Mouse (Mus musculus): ENCODE results near the gene Atf7ip.
A peak's percentile ranks its signal among the peaks of the same experiment; 100 is the strongest.

Atf7ip gene

DNA sequence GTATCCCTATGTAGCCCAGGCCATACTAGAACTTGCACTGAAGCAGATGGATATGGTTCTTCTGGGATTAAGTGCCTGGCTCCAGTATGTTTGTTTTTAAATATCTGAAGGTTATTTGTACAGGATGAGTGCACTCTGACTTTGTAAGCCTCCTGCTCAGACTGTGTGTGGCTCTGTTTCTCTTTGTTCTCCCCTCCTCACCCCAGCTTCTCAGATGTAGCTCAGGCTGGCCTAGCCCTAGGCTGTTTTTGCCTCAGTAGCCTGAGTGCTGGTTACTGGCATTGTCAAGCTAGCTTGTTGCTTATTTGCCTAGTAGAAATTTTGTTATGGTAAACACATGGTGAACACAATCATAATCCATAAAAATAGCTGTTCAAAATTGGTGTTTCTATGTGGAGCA is 15.7 kb downstream of the Atf7ip start:
- no peak for DNase-seq (ENCODE audit: low spot score in 2 of 2)

DNA sequence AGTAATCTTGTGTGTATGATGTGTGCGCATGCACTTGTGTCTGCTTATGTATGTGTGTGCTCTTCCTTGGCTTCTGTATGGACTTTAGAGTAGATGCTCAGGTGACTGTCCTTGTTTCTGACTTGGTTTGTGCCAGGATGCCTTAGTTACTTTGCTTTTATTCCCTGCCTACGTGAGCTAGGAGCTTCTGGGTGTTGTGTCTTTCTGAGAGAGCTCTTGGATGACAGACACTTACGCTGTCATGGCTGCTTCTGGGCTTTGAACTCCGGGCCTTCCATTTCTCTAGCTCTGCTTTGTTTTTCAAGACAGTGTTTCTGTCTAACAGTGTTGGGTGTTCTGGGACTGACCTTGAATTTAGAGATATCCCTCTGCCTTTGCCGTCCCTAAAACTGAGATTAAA is 16.7 kb downstream of the Atf7ip start:
- no peak for DNase-seq (ENCODE audit: low spot score in 2 of 2)

DNA sequence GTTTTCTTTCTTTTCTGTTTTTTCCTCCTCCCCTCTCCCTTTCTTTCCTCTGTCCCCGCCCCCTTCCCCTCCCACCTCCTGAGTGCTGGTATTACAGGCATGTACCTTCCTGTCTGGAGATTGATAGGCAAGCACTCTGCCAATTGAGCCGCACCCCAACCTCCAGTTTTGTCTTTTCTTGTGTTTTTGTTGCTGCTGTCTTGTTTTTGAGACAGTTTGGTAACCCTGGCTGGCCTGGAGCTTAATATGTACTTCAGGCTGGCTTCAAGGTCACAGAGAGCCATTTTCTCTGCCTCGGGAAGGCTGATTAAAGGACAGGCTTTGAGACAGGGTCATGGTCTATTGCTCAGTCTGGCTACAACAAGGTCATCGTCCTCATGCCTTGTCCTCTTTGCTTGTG is 18.8 kb downstream of the Atf7ip start:
- no peak for DNase-seq (ENCODE audit: low spot score in 2 of 2)

DNA sequence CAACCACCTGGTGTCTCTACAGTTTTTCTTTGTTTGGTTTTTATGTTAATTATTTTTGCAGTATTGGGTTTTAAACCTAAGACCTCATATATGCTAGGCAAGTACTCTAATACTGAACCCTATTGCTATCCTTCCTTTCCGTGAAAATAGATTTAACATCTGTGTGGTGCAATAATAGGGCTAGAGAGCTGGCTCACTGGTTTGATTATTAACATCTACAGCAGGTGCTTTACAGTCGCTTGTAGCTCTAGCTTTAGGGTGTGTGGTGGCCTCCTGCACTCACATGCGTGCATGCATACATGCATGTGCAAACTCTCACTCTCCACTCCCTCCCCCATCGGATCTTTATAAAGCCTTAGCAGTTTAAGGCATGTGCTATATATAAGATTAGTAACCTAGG is 19.6 kb downstream of the Atf7ip start:
- DNase-seq (ENCODE audit: low spot score in 2 of 2) = no peak

DNA sequence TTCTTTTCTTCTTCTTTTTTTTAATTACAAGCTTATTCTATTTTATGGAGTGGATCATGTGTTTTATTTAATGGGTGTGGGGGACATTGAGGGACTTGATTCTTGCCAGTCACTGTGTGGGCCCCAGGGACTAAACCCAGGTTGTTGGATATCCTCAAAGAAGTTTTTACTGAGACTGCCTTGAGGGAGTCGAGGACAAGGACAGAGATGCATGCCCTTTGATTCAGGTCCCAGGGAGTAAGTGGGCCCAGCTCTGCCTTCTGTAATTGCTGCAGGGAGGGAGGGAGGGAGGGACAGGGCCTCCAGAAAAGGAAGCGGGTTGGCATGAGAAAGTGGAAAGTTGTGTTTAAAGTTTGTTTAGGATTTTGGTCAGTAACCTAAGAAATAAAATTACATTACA is 23.2 kb downstream of the Atf7ip start:
- no peak for DNase-seq (ENCODE audit: low spot score in 2 of 2)

DNA sequence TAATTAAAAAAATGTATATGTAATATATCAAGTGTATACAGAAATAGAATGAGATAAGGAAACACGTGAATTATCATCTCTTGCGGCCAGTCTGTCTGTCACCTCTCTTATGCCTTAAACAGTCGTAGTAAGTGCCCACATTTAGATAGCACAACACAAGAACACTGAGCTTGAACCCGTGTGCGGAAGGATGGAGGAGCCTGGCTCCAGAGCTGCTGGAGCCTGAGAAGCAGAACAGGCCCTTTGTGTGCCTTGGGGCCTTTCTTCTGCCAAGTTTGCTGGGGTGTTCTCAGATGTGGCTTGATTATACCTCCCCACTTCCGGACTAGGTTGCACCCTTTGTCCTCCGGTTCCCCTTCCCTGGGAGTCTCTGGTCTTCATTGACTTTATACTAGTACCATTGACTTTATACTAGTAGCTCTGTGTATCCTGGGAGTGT is 25.8 kb downstream of the Atf7ip start:
- no peak for DNase-seq (ENCODE audit: low spot score in 2 of 2)

DNA sequence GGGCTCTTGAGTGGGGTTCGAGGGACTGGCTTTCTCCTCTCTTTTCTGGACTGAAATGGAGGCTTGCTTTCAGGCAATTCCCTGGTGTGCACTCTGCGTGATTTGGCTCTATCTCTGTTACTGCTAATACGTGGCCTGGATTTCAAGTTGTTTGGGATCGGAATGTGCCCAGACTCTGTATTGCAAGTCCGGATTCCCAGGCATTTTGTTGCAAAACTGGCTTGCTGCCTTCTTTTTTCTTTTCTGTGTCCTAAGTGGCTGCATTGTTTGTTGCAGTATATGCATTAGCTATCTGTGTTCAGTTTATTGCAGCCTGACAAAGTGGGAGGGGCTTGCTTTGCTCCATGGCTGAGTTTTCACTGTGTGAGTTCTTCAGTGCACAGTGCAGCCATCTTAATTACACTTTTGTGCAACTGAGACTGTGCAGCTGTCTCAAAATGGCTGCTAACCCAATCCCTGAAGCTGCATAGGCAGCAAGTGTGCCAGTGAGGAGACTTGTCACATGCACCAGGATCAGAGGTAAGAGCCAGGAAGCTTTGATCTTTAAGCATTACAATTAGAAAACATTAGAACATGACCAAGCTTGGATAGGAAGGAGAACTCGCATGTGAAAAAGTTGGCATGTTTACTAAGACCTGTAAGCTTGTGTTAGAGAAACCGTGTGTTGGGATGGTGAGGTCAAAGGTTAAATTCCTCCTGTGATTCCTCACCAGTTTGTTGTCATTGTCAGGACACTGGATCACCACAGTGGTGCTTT is 26.7 kb downstream of the Atf7ip start:
- DNase-seq (ENCODE audit: low spot score in 2 of 2) = peak; percentile 49 to 83

DNA sequence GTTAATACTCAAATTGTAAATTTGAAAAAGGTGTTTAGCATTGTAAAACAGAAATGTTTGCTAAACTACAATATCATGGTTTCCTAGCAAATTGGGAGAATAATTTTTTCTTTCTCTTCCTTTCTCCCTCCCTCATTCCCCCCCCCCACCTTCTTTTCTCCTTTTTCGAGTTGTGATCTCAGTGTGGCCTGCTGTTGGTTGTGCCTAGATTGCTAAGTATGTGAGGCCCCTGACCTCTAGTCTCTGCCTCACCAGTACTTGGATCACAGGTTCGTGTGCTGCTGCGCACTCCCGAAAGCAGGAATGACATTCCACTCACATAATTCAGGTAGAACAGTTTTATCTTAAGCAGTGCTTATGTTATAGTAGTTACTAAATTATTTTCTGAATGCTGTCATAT is 27.8 kb downstream of the Atf7ip start:
- DNase-seq (ENCODE audit: low spot score in 2 of 2) = no peak

DNA sequence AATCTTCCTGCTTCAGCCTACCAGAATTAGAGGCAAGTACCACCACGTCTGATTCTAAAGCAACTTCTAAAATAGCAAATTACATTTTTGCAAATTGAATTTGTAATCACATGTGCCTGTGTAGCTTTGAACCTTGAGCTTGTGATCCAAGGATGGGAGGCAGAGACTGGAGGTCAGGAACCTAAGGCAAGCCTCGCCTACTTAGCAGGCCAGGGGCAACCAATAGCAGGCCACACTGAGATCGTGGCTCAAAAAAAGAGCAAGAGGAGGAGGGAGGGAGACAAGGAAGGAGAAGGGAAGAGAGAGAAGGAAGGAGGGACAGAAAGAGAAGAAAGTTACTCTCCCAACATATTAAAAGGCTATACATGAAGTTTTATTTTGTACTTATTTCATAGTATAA is 28.5 kb downstream of the Atf7ip start:
- no peak for DNase-seq (ENCODE audit: low spot score in 2 of 2)

DNA sequence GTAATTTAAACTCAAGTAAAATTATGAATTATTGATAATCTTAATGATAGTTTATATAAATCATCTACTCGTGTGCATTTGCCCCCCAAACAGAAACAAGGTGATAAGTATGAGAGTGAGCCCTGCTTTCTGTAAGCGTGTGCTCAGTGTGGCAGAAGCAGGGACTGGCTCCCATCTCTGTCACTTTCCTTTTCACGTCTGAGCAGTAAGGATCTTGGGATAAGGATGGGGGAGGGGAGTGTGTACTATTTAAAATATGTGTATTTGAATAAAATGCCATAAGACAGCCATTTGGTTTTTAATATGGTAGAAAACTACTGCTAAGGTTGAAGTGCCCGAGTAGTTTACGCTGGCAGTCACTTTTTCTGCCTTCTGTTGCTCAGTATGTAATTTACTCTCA is 29.2 kb downstream of the Atf7ip start:
- no peak for DNase-seq (ENCODE audit: low spot score in 2 of 2)

DNA sequence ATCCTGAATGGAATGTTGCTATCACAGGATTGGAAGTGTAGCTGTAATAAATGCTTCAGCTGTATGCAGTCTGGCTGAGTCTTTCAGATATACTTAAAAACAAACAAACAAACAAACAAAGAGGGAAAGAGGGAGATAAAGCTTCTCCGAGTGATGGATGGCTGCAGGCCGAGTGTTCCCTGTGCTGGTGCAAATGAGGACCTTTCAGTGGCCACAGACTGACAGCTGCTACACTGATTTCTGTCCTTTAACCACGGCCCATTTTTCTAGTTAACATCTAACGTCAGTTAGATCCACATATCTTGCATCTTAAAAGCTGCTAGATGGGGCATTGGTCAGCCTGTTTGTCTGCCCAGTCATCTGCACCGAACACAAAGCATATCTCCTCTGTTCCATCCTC is 30.2 kb downstream of the Atf7ip start:
- DNase-seq (ENCODE audit: low spot score in 2 of 2) = no peak

DNA sequence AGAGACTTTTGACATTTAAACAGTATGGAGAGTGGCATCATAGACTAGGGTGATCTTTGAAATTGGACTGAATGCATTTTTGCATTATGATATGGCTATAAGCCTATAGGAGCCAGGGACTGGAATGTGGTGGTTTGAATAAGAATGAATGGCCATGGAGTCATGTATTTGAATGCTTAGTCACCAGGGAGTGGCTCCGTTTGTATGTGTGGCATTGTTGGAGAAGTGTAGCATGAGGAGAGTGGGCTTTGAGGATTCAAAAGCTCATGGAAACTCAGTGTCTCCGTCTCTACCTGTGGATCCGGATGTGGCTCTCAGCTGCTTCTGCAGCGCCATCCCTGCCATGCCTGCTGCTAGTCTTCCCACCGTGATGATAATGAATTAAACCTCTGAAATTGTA is 35.4 kb downstream of the Atf7ip start:
- no peak for DNase-seq (ENCODE audit: low spot score in 2 of 2)

DNA sequence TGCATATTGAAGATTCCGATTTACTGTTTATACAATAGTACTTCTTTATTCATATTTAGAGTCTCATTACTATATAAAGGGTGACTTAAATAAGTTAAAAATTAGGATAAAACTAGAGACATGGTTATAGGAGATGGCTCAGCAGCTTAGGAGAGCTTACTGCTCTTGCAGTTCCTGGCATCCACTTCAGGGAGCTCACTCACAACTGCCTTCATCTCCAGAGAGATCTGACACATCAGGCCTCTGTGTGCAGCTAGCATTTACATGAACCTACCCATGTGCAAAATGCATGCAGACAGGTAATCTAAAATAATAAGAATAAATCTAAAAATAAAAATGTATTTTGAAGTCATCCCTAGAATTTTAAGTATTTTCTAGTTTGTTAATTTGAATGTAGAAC is 36.1 kb downstream of the Atf7ip start:
- DNase-seq (ENCODE audit: low spot score in 2 of 2) = no peak

DNA sequence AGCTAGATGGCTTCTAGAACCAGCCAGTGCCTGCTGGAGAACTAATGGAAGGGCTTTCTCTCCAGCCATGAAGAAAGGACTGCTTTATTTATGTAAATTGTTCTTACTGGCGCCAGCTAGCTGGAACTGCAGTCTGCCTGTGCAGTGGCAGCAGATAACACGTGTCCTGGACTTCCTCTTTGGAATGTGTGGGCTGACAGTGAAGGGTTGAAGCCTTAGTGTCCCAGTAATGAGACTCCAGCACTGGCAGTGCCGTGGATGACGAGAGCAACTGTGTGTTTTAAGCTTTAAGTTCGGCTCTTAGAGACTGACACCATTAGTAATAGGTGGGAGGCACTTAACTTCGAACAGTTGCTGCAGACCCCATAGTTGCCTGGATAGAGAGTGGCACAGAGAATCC is 37.2 kb downstream of the Atf7ip start:
- peak in 1 of 2 experiments; percentile 67 for DNase-seq (ENCODE audit: low spot score in 2 of 2)

DNA sequence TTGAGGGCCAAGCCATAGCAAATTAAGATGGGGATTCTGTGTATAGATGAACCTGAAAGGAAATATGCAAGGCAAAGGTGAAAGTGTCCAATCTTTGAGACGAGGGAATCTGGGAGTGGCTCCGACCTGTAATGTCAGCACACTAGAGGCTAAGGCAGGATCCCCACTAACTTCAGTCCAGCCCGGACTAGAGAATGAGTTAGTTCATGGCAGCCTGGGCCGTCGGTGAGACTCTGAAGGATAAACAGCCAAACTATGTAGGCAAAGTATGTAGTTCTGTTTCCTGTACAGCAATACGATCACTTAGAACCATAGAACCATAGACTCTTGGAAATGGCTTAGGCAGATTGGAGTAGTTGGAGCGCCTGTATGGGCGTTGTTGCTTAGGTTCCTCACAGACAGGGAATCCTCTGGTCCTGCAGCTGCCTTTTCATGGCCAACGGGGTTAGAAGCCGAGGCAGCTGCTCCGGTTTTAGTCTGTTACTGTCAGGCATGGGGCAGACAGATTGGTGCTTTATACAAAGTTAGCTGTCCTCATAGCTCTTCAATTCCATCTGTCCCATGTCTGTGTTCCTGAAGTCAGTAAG is 39.4 kb downstream of the Atf7ip start:
- DNase-seq (ENCODE audit: low spot score in 2 of 2) = no peak

DNA sequence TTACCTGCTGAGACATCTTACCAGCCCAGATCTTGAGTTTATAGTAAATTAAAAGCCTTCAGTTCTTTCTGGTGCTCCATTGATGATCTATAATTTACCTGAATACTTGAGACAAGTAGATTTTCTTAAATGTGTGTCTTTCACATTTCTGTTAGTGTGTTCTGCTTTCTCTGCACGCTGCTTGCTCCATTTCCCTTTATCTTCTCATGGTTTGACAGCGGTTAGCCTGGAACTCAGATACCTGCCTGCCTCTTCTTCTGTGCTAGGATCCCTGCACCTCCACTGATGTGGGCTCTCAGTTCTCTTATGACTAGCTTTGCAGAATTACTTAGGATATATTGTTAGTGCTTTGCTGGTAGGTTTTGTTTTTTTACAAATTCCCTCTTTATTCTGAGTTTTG is 40.3 kb downstream of the Atf7ip start:
- DNase-seq (ENCODE audit: low spot score in 2 of 2) = no peak

DNA sequence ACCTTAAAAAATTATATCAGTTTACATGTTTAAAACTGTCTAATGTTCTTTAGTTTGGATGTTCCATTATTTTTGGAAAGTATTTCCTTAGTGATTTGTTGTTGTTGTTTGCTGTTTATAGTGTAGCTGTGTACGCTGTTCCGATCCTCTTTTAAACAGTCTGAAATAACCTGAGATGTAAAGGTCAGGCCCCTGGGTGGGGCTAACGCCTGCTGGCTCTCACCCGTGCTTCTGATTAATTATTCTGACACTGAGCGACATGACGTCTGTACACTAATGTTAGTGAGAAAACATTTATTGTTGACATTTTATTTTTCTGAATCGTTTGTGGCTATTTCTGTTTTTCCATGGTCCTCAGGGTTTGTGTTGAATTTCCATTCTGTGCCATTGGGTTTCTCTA is 41.0 kb downstream of the Atf7ip start:
- DNase-seq (ENCODE audit: low spot score in 2 of 2) = no peak

DNA sequence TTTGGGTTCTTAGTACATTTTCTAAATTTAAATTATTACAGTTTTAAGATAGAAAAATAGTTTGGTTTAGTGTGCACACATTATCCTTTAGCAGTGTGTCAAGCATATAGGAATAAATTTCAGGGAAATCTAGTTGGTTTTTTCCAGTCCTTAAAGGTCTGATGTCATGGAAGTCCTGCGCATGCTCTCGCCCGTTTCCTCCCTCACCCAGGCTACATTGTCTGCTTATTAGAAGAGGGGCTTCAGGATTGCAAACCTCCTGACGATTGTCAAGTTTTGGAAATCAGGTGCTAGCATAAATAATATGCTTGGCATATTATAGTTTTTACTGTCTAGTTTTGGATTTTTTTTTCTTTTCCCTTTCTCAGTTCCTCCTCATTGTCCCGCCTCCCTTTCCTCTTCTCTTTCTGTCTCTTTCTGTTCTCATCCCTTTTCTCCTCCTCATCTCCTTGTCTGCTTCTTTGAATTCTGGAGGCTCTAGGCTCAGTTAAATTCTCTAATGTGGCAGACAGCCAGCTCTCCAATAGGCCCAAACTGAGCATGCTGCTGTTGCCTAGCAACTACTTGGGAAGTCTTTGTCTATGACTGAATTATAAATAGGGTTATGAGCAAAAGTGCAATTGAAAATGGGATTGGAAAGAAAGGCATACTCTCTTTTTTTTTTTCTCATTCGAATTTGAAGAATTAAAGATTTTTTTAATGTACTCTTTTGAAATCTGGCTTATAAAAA is 42.2 kb downstream of the Atf7ip start:
- peak; percentile 86 to 92 for DNase-seq (ENCODE audit: low spot score in 2 of 2)

DNA sequence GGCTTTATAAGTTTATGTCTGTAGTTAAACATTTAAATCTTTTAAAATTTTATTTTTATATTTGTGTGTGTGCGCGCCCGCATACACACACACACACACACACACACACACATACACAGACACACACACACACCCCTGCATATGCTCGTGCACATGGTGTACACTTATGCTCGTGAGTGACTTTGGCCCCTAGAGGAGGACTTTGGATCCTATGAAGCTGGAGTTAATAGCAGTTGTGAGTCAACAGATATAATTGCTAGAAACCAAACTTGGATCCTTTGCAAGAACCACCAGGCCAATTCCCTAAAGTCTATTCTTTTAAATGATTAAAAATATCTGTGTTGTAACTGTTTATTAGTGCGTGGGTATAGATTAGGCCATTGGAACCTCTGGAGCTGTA is 42.8 kb downstream of the Atf7ip start:
- DNase-seq (ENCODE audit: low spot score in 2 of 2) = no peak

DNA sequence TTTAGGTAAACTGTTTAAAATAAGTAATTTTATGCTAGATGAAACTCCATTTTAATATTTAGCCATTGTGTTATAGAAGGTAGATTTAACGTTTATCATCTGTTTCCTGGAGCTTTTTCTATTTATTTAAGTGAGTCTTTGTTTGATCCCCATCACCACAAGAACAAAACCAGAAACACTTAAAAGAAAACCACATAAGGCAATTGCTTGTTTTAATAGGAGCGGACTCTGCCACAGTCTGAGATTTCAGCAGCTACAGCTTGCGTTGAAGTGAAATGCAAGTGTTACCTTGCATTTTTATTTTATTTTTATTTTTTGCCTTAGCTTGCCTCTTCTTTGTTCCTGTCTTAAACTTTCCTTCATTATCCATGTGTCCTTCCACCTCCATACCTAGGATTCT is 43.6 kb downstream of the Atf7ip start:
- no peak for DNase-seq (ENCODE audit: low spot score in 2 of 2)

DNA sequence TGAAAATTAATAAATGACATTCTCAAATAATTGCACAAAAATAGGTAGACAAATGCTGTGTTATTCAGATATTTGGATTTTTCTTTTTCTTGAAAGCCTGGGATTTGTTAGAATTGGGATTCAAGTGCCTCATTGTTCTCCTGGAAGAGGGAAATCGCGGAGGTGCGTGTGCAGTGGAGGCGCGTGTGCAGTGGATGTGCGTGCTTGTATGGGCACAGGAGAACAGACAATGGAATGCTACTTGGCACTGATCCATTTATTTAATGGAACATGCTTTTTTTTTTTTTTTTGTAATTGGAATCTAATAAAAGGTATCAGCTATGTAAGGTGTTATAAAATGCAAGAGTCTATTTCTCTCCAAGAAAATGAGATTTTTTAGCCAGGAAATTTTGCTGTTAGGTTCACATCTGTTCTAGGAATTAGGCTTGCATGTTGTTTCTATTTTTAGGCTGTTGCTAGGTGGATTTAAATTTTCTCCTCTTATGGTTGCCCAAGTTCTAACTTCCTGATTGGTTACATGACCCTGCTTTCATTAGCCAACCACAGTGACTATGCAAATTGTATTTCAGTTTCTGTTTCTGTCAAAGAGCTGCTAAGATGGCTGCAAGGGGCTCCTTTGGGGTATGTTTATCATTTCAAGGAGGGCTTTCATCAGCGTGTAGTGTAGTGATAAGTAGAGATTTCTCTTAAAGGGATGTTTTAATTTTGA is 44.8 kb downstream of the Atf7ip start:
- DNase-seq (ENCODE audit: low spot score in 2 of 2) = no peak

DNA sequence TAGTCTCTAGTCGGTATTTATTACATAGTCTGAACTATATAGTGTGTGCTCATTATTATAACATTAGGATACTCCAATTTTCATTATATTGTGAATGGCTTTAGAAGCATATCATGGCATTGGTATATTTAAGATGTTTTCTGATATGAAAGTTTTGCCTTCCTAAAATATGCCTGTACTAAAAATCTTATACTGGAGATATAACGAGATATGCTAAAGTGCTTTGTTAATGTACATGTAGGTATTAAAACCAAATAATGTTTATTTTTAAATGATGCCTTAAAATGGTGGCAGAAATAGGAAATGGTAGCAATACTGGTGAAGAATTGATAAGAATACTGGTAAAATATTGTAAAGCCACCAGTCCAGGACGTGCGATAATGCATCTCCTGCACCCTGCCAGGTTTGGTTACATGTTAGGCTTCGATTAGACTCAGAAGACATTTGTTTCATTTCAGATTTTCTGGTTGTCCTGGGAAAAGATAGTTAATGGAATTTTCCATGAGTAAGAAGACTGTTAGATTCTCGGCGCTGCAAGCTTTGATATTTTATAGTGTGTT is 45.7 kb downstream of the Atf7ip start:
- no peak for DNase-seq (ENCODE audit: low spot score in 2 of 2)

Data from left cerebral cortex, adult 9 months (tissue).